Mouse (Mus musculus) lung, postnatal 0 days (tissue): ENCODE measurements at regions not wholly inside any gene's neighbourhood (a gene's known extent, or its start where the extent isn't known, plus 50 kb on each side); places are given as distances from the start of the nearest gene placed in this dataset.

Experiments
- CTCF ChIP-seq: IDR thresholded peaks from 2 replicates; pipeline ENCODE4 v1.5.1; 2016; ENCODE audit warnings: antibody characterized with exemption, mild to moderate bottlenecking
- EP300 ChIP-seq: IDR thresholded peaks from 2 replicates; pipeline ENCODE4 v1.6.1; 2016; ENCODE audit warnings: antibody characterized with exemption, mild to moderate bottlenecking, control low read depth

DNA sequence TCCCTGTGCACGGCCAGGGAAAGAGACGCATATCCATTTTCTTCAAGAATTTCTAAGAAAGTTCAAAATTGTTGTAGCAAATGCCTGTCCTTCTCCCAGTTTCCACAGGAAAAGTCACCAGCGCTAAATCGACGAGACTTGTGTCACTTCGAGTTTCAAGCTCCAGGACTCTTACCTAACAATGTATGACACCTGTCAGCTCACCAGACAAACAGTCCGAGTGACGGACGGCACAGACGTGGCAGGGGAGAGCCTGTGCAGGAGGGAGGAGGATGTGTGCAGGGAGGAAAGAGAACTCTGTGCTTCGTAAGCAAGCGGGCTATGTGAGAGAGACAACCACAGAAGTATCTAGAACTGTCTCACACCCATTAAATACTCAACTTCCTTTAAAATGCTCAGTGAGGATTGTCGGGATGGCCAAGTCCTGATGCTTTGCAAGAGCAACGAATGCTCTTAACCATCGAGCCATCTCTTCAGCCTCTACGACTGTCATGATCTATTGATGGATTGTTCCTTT, 109.7 kb upstream of the Dapk1 start:
- TF ChIP-seq CTCF = no peak
- no peak for TF ChIP-seq EP300
